Mouse (Mus musculus) stomach, embryonic 14.5 days (tissue): ENCODE measurements around the gene Zfp955a. TPM values are rescaled to one million over a fixed set of nuclear protein-coding genes. Genes with fewer than 3 reads are reported as not detected.
"Not testable (repeated sequence)": the region's sequence is repeated elsewhere in the genome, so short reads cannot be mapped to it uniquely, and the experiment has no call there.

Source experiments
- ATAC-seq: fragments of 200-750 bp; cut with Nextera tagmentation; 2 replicates; pipeline ENCODE4 v1.8.0; 2017; ENCODE audit warnings: low read depth, moderate TSS enrichment; ENCODE audit not compliant: insufficient number of reproducible peaks, insufficient read depth, low FRiP score
- H3K27ac ChIP-seq: fragments of 300-500 bp; sonication (generic); 2 replicates; pipeline ENCODE4 v1.5.1; 2014; ENCODE audit warnings: mild to moderate bottlenecking, low read length, moderate library complexity, mixed read lengths
- H3K27me3 ChIP-seq: fragments of 300-500 bp; sonication (generic); 2 replicates; pipeline ENCODE4 v1.6.1; 2014; ENCODE audit warnings: low read length, control low read depth, mixed read lengths; ENCODE audit not compliant: control insufficient read depth, insufficient read depth
- H3K36me3 ChIP-seq: fragments of 300-500 bp; sonication (generic); 2 replicates; pipeline ENCODE4 v1.6.1; 2014; ENCODE audit warnings: mild to moderate bottlenecking, control low read depth, low read length, moderate library complexity, mixed read lengths; ENCODE audit not compliant: control insufficient read depth, insufficient read depth
- H3K4me1 ChIP-seq: fragments of 300-500 bp; sonication (generic); 2 replicates; pipeline ENCODE4 v1.6.1; 2014; ENCODE audit warnings: low read length, control low read depth, mixed read lengths; ENCODE audit not compliant: control insufficient read depth, insufficient read depth
- H3K4me2 ChIP-seq: fragments of 300-500 bp; sonication (generic); replicated peaks from 2 replicates; pipeline ENCODE4 v1.6.1; 2014; ENCODE audit warnings: low read depth, low read length, control low read depth
- H3K4me3 ChIP-seq: fragments of 300-500 bp; sonication (generic); 2 replicates; pipeline ENCODE4 v1.5.1; 2014; ENCODE audit warnings: low read depth, low read length, control low read depth
- H3K9ac ChIP-seq: fragments of 300-500 bp; sonication (generic); replicated peaks from 2 replicates; pipeline ENCODE4 v1.6.1; 2014; ENCODE audit warnings: low read depth, mild to moderate bottlenecking, control low read depth, low read length, moderate library complexity, mixed read lengths
- H3K9me3 ChIP-seq: fragments of 300-500 bp; sonication (generic); 2 replicates; pipeline ENCODE4 v1.6.1; 2016; ENCODE audit warnings: low read depth, low read length, control low read depth; ENCODE audit not compliant: control insufficient read depth
- WGBS: fragments of 180-500 bp; shearing (Covaris S2); extraction: QIAGEN DNeasy Blood & Tissue Kit; methylation state at CpG from one replicate; pipeline ENCODE4 v1.1.7; 2014; 5-methylcytosine and 5-hydroxymethylcytosine counted together
- polyA plus RNA-seq: library from polyadenylated mRNA; unstranded; fragments of >200 nt; fragmentation: Nextera tagmentation; extraction: Ambion mirVana; gene quantifications from 2 replicates; pipeline ENCODE4 v1.2.1, GENCODE M21; 2014

The Zfp955a gene
- polyA plus RNA-seq, 1 experiment from 2014 or later = 19.4 TPM

DNA sequence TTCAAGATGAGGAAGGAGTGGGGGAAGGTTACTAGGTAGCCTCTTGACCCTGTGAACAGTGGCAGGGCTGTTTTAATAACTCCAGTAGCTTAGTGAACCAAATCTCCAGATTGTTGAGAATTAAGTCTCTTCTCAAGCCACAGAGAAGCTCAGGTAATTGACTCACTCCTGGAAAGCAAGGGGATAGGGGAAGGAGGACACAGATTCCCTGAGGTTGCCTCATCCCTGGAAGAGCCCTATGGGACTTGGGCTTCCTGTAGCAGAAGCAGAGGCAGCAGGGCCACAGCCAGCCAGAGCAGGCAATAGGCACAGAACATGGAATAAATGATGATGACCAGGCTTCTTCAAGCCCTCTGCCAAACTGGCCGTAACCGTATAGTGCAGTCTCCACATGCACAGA, 63.9 kb downstream of the Zfp955a start, which contains the start of gene Olfr239:
Olfr239 (plus strand) TSS at position 301 of the 400 bp plus-strand sequence.
- no CpG with 5 or more reads among the region's 2 CpGs for WGBS
- not testable (repeated sequence) for H3K36me3 ChIP-seq

More for the DNA sequence above, 63.9 kb downstream of the Zfp955a start, which contains the start of gene Olfr239:
- H3K27me3 ChIP-seq, H3K4me3 ChIP-seq, H3K27ac ChIP-seq, H3K4me2 ChIP-seq, ATAC-seq, H3K9ac ChIP-seq, H3K4me1 ChIP-seq, H3K9me3 ChIP-seq: not testable (repeated sequence)

Other genes starting within 250 kb of the Zfp955a start
- 14.1 and 15.8 TPM in 2 replicates for gene Zfp763, start 221.7 kb downstream of the Zfp955a start, polyA plus RNA-seq
- not detected in 2 replicates for gene 4921501E09Rik, start 187.1 kb downstream of the Zfp955a start, polyA plus RNA-seq
- 9.5 and 12.0 TPM in 2 replicates for gene Zfp563, start 165.8 kb downstream of the Zfp955a start, polyA plus RNA-seq
- not detected in 2 replicates for gene Morc2b, start 115.5 kb downstream of the Zfp955a start, polyA plus RNA-seq
- not detected in 2 replicates for gene Olfr55, start 86.7 kb downstream of the Zfp955a start, polyA plus RNA-seq
- not detected in 2 replicates for gene Olfr239, start 63.8 kb downstream of the Zfp955a start, polyA plus RNA-seq
- not detected in 2 replicates for gene Olfr1564, start 33.5 kb downstream of the Zfp955a start, polyA plus RNA-seq
- gene Olfr63, start 9.5 kb upstream of the Zfp955a start, polyA plus RNA-seq = 0.04 TPM in 1 of 2 replicates, not detected in the other
- gene Zfp955b, start 34.4 kb upstream of the Zfp955a start, polyA plus RNA-seq = 9.7 and 11.0 TPM in 2 replicates
- 12.9 and 13.4 TPM in 2 replicates for gene Zfp81, start 103.7 kb upstream of the Zfp955a start, polyA plus RNA-seq
- gene Zfp101, start 139.5 kb upstream of the Zfp955a start, polyA plus RNA-seq = 19.0 and 19.9 TPM in 2 replicates
- gene Actl9, start 177.8 kb upstream of the Zfp955a start, polyA plus RNA-seq = not detected in 2 replicates